Mouse (Mus musculus) heart, adult 2 months (tissue): Measurements from ENCODE around the gene Rpp25. TPM values are rescaled to one million over a fixed set of nuclear protein-coding genes. Genes with fewer than 3 reads are reported as not detected.

Experiments used
- DNase-seq, 2 experiments: peaks; one replicate each; pipeline ENCODE4 v3.0.0; 2021
- H3K27ac ChIP-seq: fragments of 200-600 bp; 2 replicates; pipeline ENCODE4 v1.8.1; 2022
- H3K27me3 ChIP-seq: fragments of 200-500 bp; 2 replicates; pipeline ENCODE4 v1.6.1; 2012; ENCODE audit warnings: mild to moderate bottlenecking, low read length, inconsistent platforms, mixed read lengths; ENCODE audit not compliant: control insufficient read depth, insufficient read depth
- H3K36me3 ChIP-seq: fragments of 200-500 bp; 2 replicates; pipeline ENCODE4 v1.6.1; 2012; ENCODE audit warnings: low read length, inconsistent platforms; ENCODE audit not compliant: control insufficient read depth, insufficient read depth
- H3K4me1 ChIP-seq: fragments of 200-500 bp; 2 replicates; pipeline ENCODE4 v1.6.1; 2011; ENCODE audit warnings: low read length; ENCODE audit not compliant: control insufficient read depth, insufficient read depth
- H3K4me3 ChIP-seq: fragments of 200-600 bp; 2 replicates; pipeline ENCODE4 v1.8.1; 2022
- H3K79me2 ChIP-seq: fragments of 200-500 bp; replicated peaks from 2 replicates; pipeline ENCODE4 v1.6.1; 2012; ENCODE audit warnings: mild to moderate bottlenecking, inconsistent platforms, low read length, moderate library complexity, mixed read lengths; ENCODE audit not compliant: control insufficient read depth, insufficient read depth
- H3K9ac ChIP-seq: fragments of 200-500 bp; 2 replicates; pipeline ENCODE4 v1.6.1; 2012; ENCODE audit warnings: low read depth, mild to moderate bottlenecking, control low read depth, inconsistent platforms, low read length, mixed read lengths
- CTCF ChIP-seq: fragments of 200-600 bp; IDR thresholded peaks from 2 replicates; pipeline ENCODE4 v1.8.1; 2022; ENCODE audit warnings: antibody characterized with exemption, mild to moderate bottlenecking, moderate library complexity
- EP300 ChIP-seq: fragments of 200-500 bp; IDR thresholded peaks from 2 replicates; pipeline ENCODE4 v1.6.1; 2011; ENCODE audit warnings: low read depth, low read length, control low read depth; ENCODE audit not compliant: insufficient read depth
- POLR2A ChIP-seq: fragments of 200-500 bp; IDR thresholded peaks from 2 replicates; pipeline ENCODE4 v1.6.1; 2011; ENCODE audit warnings: mild to moderate bottlenecking, low read depth, low read length, control low read depth; ENCODE audit not compliant: insufficient read depth
- WGBS: fragments of 180-500 bp; shearing (Covaris S2); methylation state at CpG from one replicate; pipeline ENCODE4 v1.1.7; 2018; 5-methylcytosine and 5-hydroxymethylcytosine counted together
- intact Hi-C: fragments of 180-260 bp; cut with DNase I; formaldehyde crosslinking; loops from one replicate; pipeline ENCODE4 v1.15.1; 2025
- polyA plus RNA-seq: library from polyadenylated mRNA; depleted of rRNA; stranded (reverse); fragments of >200 nt; gene quantifications from 2 replicates; pipeline ENCODE4 v1.2.3, GENCODE M21; 2012
- total RNA-seq, 2 experiments: library from RNA; stranded (reverse); gene quantifications; 2 replicates each; pipeline ENCODE4 v1.2.3; 2021

Rpp25 gene
- total and polyA plus RNA-seq, 3 experiments: 1.6 to 2.1 (median 1.6) TPM

DNA sequence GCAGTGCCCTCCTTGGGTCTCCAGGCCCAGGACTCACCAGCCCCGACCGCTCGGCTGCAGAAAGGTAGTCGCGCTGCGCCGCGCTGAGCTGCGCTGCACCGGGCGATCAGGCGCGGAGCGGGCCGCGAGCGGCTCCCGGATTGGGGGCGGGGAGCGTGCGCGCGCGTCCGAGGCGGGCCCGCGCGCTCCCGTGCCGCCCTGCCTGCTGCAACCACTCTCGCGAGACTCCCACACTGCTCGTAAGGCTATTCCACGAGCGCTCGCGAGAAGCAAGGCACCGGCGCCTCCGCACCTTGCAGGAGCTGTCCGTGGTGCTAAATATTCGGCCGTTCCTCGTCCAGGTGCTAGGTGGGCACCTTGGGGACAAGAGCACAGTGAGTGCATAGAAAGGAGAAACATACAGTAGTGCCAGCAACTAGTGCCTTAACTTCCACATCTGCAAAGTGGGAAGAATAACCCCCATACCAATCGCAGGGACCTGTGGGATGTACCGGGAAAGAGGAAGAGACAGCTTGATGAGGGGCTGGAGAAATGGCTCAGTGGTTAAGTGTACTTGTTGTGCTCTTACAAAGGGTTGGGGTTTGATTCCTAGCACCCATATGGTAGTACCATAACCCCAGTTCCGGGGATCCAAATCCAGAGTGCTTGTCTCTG lies 35.8 kb upstream of the Rpp25 start, which contains the start of gene Scamp5:
Scamp5 (minus strand) TSS at position 165 of the 654 bp plus-strand sequence.
- Histone ChIP-seq H3K36me3 (no peaks in the 10 kb centered on the region), H3K4me1 (peaks cover 3% of the 10 kb centered on the region), H3K79me2 (no peaks in the 10 kb centered on the region), H3K27me3 (no peaks in the 10 kb centered on the region), H3K9ac (peak within 1 kb of the TSS; percentile 83), H3K4me3 (peak within 1 kb of the TSS; percentile 68), H3K27ac (peak within 1 kb of the TSS; percentile 52)
- peak; percentile 87 to 89 for DNase-seq
- intact Hi-C loops: no loop called here
- WGBS: 2% methylated on average over 48 of the region's 48 CpGs
- TF ChIP-seq CTCF (no peak), EP300 (no peak), POLR2A (0 out of 2 replicates have a peak, but pooled peaks have one; percentile 40)

DNA sequence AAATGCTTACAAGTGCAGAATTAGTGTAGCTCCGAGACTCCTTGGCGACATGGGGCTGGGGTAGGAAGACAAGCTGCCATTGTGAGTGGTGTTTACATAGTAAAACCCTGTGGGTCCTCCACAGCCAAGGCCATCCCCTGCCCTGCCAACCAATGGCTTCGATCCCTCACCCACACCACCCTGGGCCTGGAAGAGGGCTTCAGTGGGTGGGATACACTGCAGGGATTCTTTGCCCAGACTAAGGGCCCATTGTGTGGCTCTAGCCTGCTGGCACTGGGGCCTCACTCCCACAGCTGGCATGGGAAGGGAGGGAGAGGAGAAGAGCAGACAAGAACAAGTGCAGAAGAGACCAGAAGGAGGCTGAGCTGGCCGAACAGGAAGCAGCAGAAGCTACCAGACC lies 34.9 kb upstream of the Rpp25 start:
- H3K79me2 ChIP-seq: no peaks in the 10 kb centered on the region
- H3K36me3 ChIP-seq: no peaks in the 10 kb centered on the region
- TF ChIP-seq POLR2A (no peak), CTCF (no peak), EP300 (no peak)
- WGBS: 69% methylated on average over 4 of the region's 4 CpGs
- no peak overlapping the region for H3K27ac ChIP-seq
- H3K9ac ChIP-seq: no peak overlapping the region
- intact Hi-C loops: no loop called here
- DNase-seq: no peak
- no peak overlapping the region for H3K4me3 ChIP-seq
- peaks cover 3% of the 10 kb centered on the region for H3K4me1 ChIP-seq
- H3K27me3 ChIP-seq: no peaks in the 10 kb centered on the region

DNA sequence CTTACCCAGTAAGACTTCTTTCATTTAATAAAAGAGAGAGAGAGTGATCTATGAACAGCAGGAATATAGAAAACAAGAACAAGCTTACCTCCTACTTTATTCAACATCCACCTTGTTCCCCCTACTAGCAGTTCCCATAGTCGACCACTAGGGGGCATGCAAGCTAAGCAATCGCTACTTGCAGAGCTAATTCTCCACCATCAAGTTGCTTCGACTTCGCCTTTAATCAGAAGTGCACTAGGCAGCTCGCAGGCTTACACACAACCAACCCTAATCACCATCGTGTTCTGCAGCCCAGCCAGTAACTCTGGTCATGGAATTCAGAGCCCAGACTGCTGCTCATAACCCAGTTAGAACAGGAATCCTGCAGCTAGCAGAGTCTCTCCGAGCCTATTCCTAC lies 18.1 kb upstream of the Rpp25 start:
- Histone ChIP-seq H3K4me3 (no peak overlapping the region), H3K9ac (no peak overlapping the region), H3K27ac (no peak overlapping the region), H3K36me3 (no peaks in the 10 kb centered on the region), H3K79me2 (no peaks in the 10 kb centered on the region), H3K27me3 (no peaks in the 10 kb centered on the region), H3K4me1 (no peaks in the 10 kb centered on the region)
- DNase-seq: peak; percentile 73 to 77
- 12% methylated on average over 7 of the region's 7 CpGs for WGBS
- TF ChIP-seq CTCF: peak; percentile 99
- peak; percentile 84 for TF ChIP-seq EP300
- TF ChIP-seq POLR2A: no peak
- intact Hi-C loops: loop anchor here (1.0 to 5.0 kb wide), 2 partner anchors 32 to 172 kb away; no protein-coding TSS in a partner anchor

DNA sequence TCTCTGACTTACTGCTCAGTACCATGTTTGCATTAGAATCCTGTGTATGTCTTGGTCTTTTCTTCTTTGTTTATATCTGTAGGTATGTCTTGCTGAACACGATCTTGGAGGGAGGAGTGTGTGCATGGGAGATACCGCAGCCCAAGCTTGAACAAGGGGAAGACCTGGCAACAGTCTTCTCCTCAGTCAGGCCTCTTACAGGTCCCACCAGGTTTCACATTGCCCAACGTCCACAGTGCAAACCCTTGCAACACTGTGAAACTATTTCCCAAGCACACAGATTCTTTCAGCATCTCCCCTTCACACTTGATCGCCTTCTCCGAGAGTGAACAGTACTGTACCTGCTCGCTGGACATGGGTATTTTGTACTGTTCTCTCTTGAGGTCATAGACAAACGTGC lies 16.0 kb upstream of the Rpp25 start:
- WGBS: 72% methylated on average over 7 of the region's 7 CpGs
- no peaks in the 10 kb centered on the region for H3K27me3 ChIP-seq
- H3K27ac ChIP-seq: no peak overlapping the region
- H3K4me3 ChIP-seq: no peak overlapping the region
- no peak overlapping the region for H3K9ac ChIP-seq
- no peak for TF ChIP-seq CTCF
- TF ChIP-seq POLR2A: no peak
- TF ChIP-seq EP300: no peak
- no peaks in the 10 kb centered on the region for H3K4me1 ChIP-seq
- DNase-seq: no peak
- no peaks in the 10 kb centered on the region for H3K36me3 ChIP-seq
- intact Hi-C loops: loop anchor here (5.0 kb wide), 1 partner anchor 169 kb away; no protein-coding TSS in a partner anchor
- no peaks in the 10 kb centered on the region for H3K79me2 ChIP-seq

DNA sequence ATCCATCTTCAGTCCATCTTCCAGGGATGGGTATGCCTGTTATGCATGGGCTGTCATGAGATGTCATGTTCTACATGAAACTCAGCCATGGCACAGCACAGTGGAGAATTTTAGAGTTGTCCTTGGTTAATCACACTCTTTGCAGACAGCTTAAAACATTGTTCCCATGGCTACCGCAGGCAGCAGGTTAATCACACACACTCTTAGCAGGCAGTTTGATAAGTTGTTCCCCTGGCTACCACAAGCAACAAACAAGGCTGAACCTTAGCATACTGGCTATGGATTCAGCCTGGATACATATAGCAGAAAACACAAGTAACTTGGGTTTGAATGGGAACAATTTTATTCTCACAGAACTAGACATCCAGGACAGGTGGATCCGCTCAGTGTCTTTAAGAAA lies 10.3 kb upstream of the Rpp25 start:
- intact Hi-C loops: no loop called here
- H3K79me2 ChIP-seq: no peaks in the 10 kb centered on the region
- no peaks in the 10 kb centered on the region for H3K4me1 ChIP-seq
- no peaks in the 10 kb centered on the region for H3K36me3 ChIP-seq
- H3K27me3 ChIP-seq: no peaks in the 10 kb centered on the region
- TF ChIP-seq CTCF (no peak), EP300 (no peak), POLR2A (no peak)
- no peak overlapping the region for H3K27ac ChIP-seq
- WGBS: 71% methylated on average over 2 of the region's 2 CpGs
- H3K4me3 ChIP-seq: no peak overlapping the region
- DNase-seq: no peak
- H3K9ac ChIP-seq: no peak overlapping the region

DNA sequence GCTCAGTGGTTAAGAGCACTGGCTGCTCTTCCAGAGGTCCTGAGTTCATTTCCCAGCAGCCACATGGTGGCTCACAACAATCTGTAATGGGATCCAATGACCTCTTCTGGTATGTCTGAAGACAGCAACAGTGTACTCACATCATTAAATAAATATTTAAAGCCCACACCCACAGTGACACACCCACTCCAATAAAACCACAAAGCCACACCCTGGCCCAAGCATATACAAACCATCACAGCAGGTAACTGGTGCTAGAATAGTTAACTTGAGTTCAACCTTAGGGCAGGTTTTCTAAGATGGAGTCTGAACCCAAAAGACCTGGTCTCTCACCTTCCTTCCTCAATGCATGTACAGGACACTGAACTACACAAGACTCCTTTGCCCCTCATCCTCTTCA lies 8.9 kb upstream of the Rpp25 start:
- DNase-seq: no peak
- Histone ChIP-seq H3K4me1 (no peaks in the 10 kb centered on the region), H3K9ac (no peak overlapping the region), H3K27ac (no peak overlapping the region), H3K79me2 (no peaks in the 10 kb centered on the region), H3K36me3 (no peaks in the 10 kb centered on the region), H3K27me3 (no peaks in the 10 kb centered on the region), H3K4me3 (no peak overlapping the region)
- intact Hi-C loops: no loop called here
- TF ChIP-seq CTCF (no peak), POLR2A (no peak), EP300 (no peak)
